Mouse (Mus musculus) hindbrain, embryonic 16.5 days (tissue): ENCODE measurements at regions not wholly inside any gene's neighbourhood (a gene's known extent, or its start where the extent isn't known, plus 50 kb on each side); places are given as distances from the start of the nearest gene placed in this dataset.

ENCODE experiments used
- ATAC-seq: fragments of 200-750 bp; cut with Nextera tagmentation; 2 replicates; pipeline ENCODE4 v1.8.0; 2017; ENCODE audit warnings: moderate TSS enrichment, moderate library complexity
- H3K27ac ChIP-seq: fragments of 300-500 bp; sonication (generic); 2 replicates; pipeline ENCODE4 v1.5.1; 2014; ENCODE audit warnings: low read depth, mild to moderate bottlenecking, control low read depth, low read length, moderate library complexity
- H3K27me3 ChIP-seq: fragments of 300-500 bp; sonication (generic); replicated peaks from 2 replicates; pipeline ENCODE4 v1.6.1; 2014; ENCODE audit warnings: low read length; ENCODE audit not compliant: control insufficient read depth, insufficient read depth
- H3K36me3 ChIP-seq: fragments of 300-500 bp; sonication (generic); 2 replicates; pipeline ENCODE4 v1.6.1; 2014; ENCODE audit warnings: mild to moderate bottlenecking, low read length, moderate library complexity, mixed read lengths; ENCODE audit not compliant: control insufficient read depth, insufficient read depth
- H3K4me1 ChIP-seq: fragments of 300-500 bp; sonication (generic); 2 replicates; pipeline ENCODE4 v1.6.1; 2014; ENCODE audit warnings: low read depth, low read length; ENCODE audit not compliant: control insufficient read depth, insufficient read depth
- H3K4me2 ChIP-seq: fragments of 300-500 bp; sonication (generic); 2 replicates; pipeline ENCODE4 v1.6.1; 2014; ENCODE audit warnings: mild to moderate bottlenecking, low read length, control low read depth, moderate library complexity
- H3K4me3 ChIP-seq: fragments of 300-500 bp; sonication (generic); 2 replicates; pipeline ENCODE4 v1.5.1; 2014; ENCODE audit warnings: mild to moderate bottlenecking, low read length, control low read depth, moderate library complexity
- H3K9ac ChIP-seq: fragments of 300-500 bp; sonication (generic); 2 replicates; pipeline ENCODE4 v1.6.1; 2014; ENCODE audit warnings: low read depth, mild to moderate bottlenecking, control low read depth, low read length, moderate library complexity
- H3K9me3 ChIP-seq: fragments of 300-500 bp; sonication (generic); 2 replicates; pipeline ENCODE4 v1.6.1; 2014; ENCODE audit warnings: mild to moderate bottlenecking, low read length, moderate library complexity; ENCODE audit not compliant: control insufficient read depth
- WGBS: fragments of 180-500 bp; shearing (Covaris S2); extraction: QIAGEN DNeasy Blood & Tissue Kit; methylation state at CpG from one replicate; pipeline ENCODE4 v1.1.7; 2014; 5-methylcytosine and 5-hydroxymethylcytosine counted together

GRCm38 (mm10) chr13:5248671-5249391 is 612.5 kb upstream of the Klf6 start:
- Histone ChIP-seq H3K9me3 (no peaks in the 10 kb centered on the region), H3K36me3 (no peaks in the 10 kb centered on the region), H3K27ac (no peak overlapping the region), H3K27me3 (no peaks in the 10 kb centered on the region), H3K4me2 (no peak overlapping the region), H3K4me3 (no peak overlapping the region), H3K4me1 (no peaks in the 10 kb centered on the region), H3K9ac (no peak overlapping the region)
- WGBS, result 54% methylated on average over 3 of the region's 3 CpGs
- no peak for ATAC-seq

GRCm38 (mm10) chr13:5257891-5258660 is 603.2 kb upstream of the Klf6 start:
- H3K27me3 ChIP-seq, result no peaks in the 10 kb centered on the region
- no peak overlapping the region for H3K27ac ChIP-seq
- H3K9me3 ChIP-seq, result no peaks in the 10 kb centered on the region
- no peak overlapping the region for H3K4me2 ChIP-seq
- no peak overlapping the region for H3K4me3 ChIP-seq
- H3K4me1 ChIP-seq, result no peaks in the 10 kb centered on the region
- 68% methylated on average over 6 of the region's 6 CpGs for WGBS
- H3K9ac ChIP-seq, result no peak overlapping the region
- peak; percentile 40; the same call in 1 of the 2 replicates for ATAC-seq
- no peaks in the 10 kb centered on the region for H3K36me3 ChIP-seq

DNA sequence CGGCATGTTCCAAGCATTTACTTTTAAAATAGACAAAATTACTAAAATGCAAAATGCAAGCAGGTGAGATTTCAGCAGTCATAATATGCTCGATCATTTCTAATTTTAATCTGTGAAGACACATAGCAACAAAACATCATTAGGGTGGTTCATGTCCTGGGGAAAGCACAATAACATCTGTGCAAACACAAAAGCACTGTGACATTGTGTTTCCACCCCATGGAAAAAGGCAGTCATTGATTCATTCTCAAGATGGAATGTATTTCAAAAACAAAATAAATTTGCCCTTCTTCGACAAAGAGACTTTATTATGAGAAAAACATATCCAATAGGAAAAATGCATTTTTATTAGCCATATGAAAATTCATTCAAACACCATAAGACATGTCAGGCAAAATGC is 601.5 kb upstream of the Klf6 start:
- WGBS, result 84% methylated on average over 3 of the region's 3 CpGs
- Histone ChIP-seq H3K4me1 (no peaks in the 10 kb centered on the region), H3K36me3 (no peaks in the 10 kb centered on the region), H3K27me3 (no peaks in the 10 kb centered on the region), H3K27ac (no peak overlapping the region), H3K4me2 (no peak overlapping the region), H3K9me3 (no peaks in the 10 kb centered on the region), H3K9ac (no peak overlapping the region), H3K4me3 (no peak overlapping the region)
- ATAC-seq, result no peak

- no peak overlapping the region for H3K27ac ChIP-seq
- 78% methylated on average over 1 of the region's 1 CpGs for WGBS
- ATAC-seq, result no peak
- no peaks in the 10 kb centered on the region for H3K27me3 ChIP-seq
- H3K9ac ChIP-seq, result no peak overlapping the region
- H3K36me3 ChIP-seq, result no peaks in the 10 kb centered on the region
- H3K4me3 ChIP-seq, result no peak overlapping the region
- no peaks in the 10 kb centered on the region for H3K9me3 ChIP-seq
- H3K4me1 ChIP-seq, result no peaks in the 10 kb centered on the region
- H3K4me2 ChIP-seq, result no peak overlapping the region
Observed at GRCm38 (mm10) chr13:5272506-5273192, 588.6 kb upstream of the Klf6 start.

GRCm38 (mm10) chr13:5276564-5276963 is 584.7 kb upstream of the Klf6 start:
- Histone ChIP-seq H3K4me1 (no peaks in the 10 kb centered on the region), H3K36me3 (no peaks in the 10 kb centered on the region), H3K9ac (no peak overlapping the region), H3K9me3 (no peaks in the 10 kb centered on the region), H3K27ac (no peak overlapping the region), H3K4me3 (no peak overlapping the region), H3K4me2 (no peak overlapping the region), H3K27me3 (no peaks in the 10 kb centered on the region)
- WGBS, result 65% methylated on average over 1 of the region's 1 CpGs
- no peak for ATAC-seq

- H3K9ac ChIP-seq, result no peak overlapping the region
- no peaks in the 10 kb centered on the region for H3K4me1 ChIP-seq
- H3K27me3 ChIP-seq, result no peaks in the 10 kb centered on the region
- no peak for ATAC-seq
- H3K36me3 ChIP-seq, result no peaks in the 10 kb centered on the region
- no peak overlapping the region for H3K4me3 ChIP-seq
- no peaks in the 10 kb centered on the region for H3K9me3 ChIP-seq
- no peak overlapping the region for H3K4me2 ChIP-seq
- 65% methylated on average over 1 of the region's 1 CpGs for WGBS
- H3K27ac ChIP-seq, result no peak overlapping the region
Observed at GRCm38 (mm10) chr13:5289753-5290449, 571.4 kb upstream of the Klf6 start.

DNA sequence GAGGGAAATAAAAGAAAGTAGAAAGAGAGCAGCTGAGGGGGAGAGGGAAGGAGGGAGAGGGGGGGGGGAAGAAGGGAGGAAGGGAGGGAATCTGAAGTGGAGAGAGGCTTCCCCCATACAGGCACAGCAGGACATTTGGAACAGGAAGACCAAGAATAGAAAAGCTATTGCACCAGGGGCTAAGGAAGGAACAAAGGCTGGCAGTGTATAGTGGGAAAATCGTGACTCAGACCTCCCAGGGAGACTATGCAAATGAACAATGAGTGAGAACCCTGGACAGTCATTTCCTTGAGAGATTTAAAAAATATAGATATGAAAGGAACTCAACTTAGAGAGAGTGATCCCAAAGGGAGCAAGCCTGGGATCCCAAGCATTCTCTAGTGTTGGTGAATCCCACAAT is 559.1 kb upstream of the Klf6 start:
- no peak for ATAC-seq
- H3K4me3 ChIP-seq, result no peak overlapping the region
- H3K9ac ChIP-seq, result no peak overlapping the region
- no peaks in the 10 kb centered on the region for H3K36me3 ChIP-seq
- H3K27me3 ChIP-seq, result no peaks in the 10 kb centered on the region
- WGBS, result 3% methylated on average over 1 of the region's 1 CpGs
- no peaks in the 10 kb centered on the region for H3K4me1 ChIP-seq
- no peaks in the 10 kb centered on the region for H3K9me3 ChIP-seq
- no peak overlapping the region for H3K27ac ChIP-seq
- no peak overlapping the region for H3K4me2 ChIP-seq

DNA sequence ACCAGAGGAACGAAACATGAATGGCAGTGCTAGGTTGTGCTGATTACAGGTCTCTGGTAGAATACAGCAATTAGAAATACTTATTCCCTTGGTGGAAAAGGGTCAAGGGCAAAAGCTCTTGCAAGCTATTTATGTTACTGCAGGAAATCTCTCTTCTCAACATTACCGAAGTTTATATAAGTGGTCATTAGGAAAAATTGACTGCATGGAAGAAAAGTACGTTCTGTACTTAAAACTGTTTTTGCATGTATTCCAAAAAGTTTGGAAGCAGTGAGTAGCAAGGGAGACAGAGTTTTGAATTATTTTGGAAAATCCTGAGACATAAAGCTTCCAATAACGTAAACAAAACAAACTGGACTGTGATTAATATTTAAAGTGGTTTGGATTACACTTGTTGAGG is 554.6 kb upstream of the Klf6 start:
- Histone ChIP-seq H3K4me1 (no peaks in the 10 kb centered on the region), H3K4me2 (no peak overlapping the region), H3K27me3 (no peaks in the 10 kb centered on the region), H3K9me3 (no peaks in the 10 kb centered on the region), H3K36me3 (no peaks in the 10 kb centered on the region), H3K4me3 (no peak overlapping the region), H3K9ac (no peak overlapping the region), H3K27ac (no peak overlapping the region)
- 84% methylated on average over 4 of the region's 4 CpGs for WGBS
- ATAC-seq, result no peak

- no peak for ATAC-seq
- Histone ChIP-seq H3K4me2 (no peak overlapping the region), H3K36me3 (no peaks in the 10 kb centered on the region)
Observed at GRCm38 (mm10) chr13:5313297-5313696, 548.0 kb upstream of the Klf6 start.

More at GRCm38 (mm10) chr13:5313297-5313696, 548.0 kb upstream of the Klf6 start:
- Histone ChIP-seq H3K9me3 (no peaks in the 10 kb centered on the region), H3K27ac (no peak overlapping the region), H3K4me1 (no peaks in the 10 kb centered on the region), H3K27me3 (no peaks in the 10 kb centered on the region), H3K9ac (no peak overlapping the region), H3K4me3 (no peak overlapping the region)
- 51% methylated on average over 2 of the region's 2 CpGs for WGBS
